Mouse (Mus musculus) neural tube, embryonic 12.5 days (tissue): ENCODE measurements at regions not wholly inside any gene's neighbourhood (a gene's known extent, or its start where the extent isn't known, plus 50 kb on each side); places are given as distances from the start of the nearest gene placed in this dataset.

ENCODE experiments used
- ATAC-seq: fragments of 200-750 bp; cut with Nextera tagmentation; 2 replicates; pipeline ENCODE4 v1.8.0; 2017; ENCODE audit warnings: low read depth, mild to moderate bottlenecking, moderate TSS enrichment, moderate library complexity; ENCODE audit not compliant: low FRiP score
- H3K27ac ChIP-seq: fragments of 300-500 bp; sonication (generic); 2 replicates; pipeline ENCODE4 v1.5.1; 2016
- H3K27me3 ChIP-seq: fragments of 300-500 bp; sonication (generic); replicated peaks from 2 replicates; pipeline ENCODE4 v1.6.1; 2016; ENCODE audit warnings: mild to moderate bottlenecking
- H3K36me3 ChIP-seq: fragments of 300-500 bp; sonication (generic); 2 replicates; pipeline ENCODE4 v1.6.1; 2016; ENCODE audit warnings: mild to moderate bottlenecking
- H3K4me1 ChIP-seq: fragments of 300-500 bp; sonication (generic); 2 replicates; pipeline ENCODE4 v1.6.1; 2016
- H3K4me2 ChIP-seq: fragments of 300-500 bp; sonication (generic); replicated peaks from 2 replicates; pipeline ENCODE4 v1.6.1; 2016; ENCODE audit warnings: mild to moderate bottlenecking
- H3K4me3 ChIP-seq: fragments of 300-500 bp; sonication (generic); 2 replicates; pipeline ENCODE4 v1.5.1; 2016
- H3K9ac ChIP-seq: fragments of 300-500 bp; sonication (generic); 2 replicates; pipeline ENCODE4 v1.6.1; 2016; ENCODE audit warnings: mild to moderate bottlenecking
- H3K9me3 ChIP-seq: fragments of 300-500 bp; sonication (generic); 2 replicates; pipeline ENCODE4 v1.6.1; 2016; ENCODE audit warnings: mild to moderate bottlenecking
- whole genome bisulfite sequencing: fragments of 180-500 bp; shearing (Covaris S2); methylation state at CpG from one replicate; pipeline ENCODE4 v1.1.7; 2016; 5-methylcytosine and 5-hydroxymethylcytosine counted together

DNA sequence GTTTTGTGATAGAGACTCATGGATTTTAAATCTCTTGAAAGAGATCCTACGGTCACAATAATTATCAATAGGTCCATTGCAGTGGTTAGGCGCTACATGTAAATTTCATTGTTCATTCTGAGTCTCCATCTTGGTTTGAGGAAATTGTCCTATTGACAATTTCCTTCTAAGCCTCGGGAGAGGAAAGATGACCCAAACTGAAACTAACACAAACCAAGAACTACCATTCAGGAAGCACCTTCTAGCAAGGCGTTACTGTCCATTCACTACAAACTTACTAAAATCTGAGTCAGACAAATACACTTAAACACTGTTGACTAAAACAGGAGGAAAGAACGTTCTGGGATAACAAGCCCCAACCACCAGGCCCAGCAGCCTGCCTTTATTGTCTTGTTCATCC, 140.1 kb upstream of the Olig3 start:
- Histone ChIP-seq H3K27ac (no peak overlapping the region), H3K36me3 (no peaks in the 10 kb centered on the region), H3K9ac (no peak overlapping the region), H3K4me2 (no peak overlapping the region), H3K27me3 (no peaks in the 10 kb centered on the region), H3K9me3 (no peaks in the 10 kb centered on the region), H3K4me1 (no peaks in the 10 kb centered on the region), H3K4me3 (no peak overlapping the region)
- 89% methylated on average over 5 of the region's 5 CpGs for WGBS
- no peak for ATAC-seq

DNA sequence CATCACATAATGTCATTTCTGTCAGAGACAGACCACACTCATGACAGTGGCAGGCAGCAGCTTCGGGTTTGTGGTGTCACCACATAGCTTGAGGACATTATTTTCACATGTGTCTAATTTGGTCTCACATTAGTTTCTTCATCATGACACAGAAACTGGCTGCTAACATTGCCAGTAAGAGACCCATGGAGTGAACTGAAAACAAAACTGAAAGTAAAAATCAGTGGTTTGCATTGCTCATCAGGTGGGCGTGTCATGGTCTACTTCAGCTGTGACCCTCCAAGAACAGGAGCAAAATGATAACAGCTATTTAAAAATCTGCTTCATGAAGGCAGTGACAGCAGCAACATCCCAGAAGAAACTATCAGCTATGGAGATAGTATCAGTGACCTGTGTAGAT, 146.6 kb upstream of the Olig3 start:
- no peak overlapping the region for H3K4me2 ChIP-seq
- ATAC-seq, result no peak
- H3K27me3 ChIP-seq, result no peaks in the 10 kb centered on the region
- no peaks in the 10 kb centered on the region for H3K9me3 ChIP-seq
- 88% methylated on average over 2 of the region's 2 CpGs for WGBS
- no peak overlapping the region for H3K9ac ChIP-seq
- no peak overlapping the region for H3K4me3 ChIP-seq
- H3K27ac ChIP-seq, result no peak overlapping the region
- H3K4me1 ChIP-seq, result no peaks in the 10 kb centered on the region
- no peaks in the 10 kb centered on the region for H3K36me3 ChIP-seq

DNA sequence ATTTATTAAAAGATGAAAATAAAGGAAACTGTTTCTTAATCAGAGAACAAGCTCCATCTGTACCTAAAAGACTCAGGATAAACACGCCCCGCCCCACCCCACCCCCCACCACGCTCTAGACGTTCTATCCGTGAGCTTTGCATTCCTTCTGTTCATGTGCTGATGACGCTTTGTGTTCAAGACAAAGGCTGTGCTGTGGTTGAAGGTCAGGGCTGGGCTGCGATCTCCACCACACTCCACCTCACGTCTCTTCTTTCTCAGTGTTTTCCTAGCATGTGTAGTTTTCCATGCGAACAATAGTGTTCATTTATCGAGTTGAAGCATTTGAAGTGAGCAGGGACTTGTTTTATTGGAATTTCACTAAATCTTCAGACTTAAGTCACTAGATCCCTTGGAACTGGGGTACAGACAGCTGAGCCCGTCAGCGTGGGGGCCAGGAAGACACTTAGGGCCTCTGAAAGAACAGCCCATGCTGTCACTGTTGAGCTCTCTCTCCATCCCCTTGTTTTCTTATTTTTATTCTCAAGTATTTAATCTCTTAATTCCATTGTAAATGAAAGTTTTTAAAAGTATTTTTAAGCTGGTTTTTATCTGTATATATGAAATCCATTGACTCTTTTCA, 148.1 kb upstream of the Olig3 start:
- no peak overlapping the region for H3K4me3 ChIP-seq
- ATAC-seq, result peak; percentile 68; the same call in 1 of the 2 replicates
- 4% methylated on average over 12 of the region's 12 CpGs for WGBS
- no peak overlapping the region for H3K27ac ChIP-seq
- H3K4me1 ChIP-seq, result no peaks in the 10 kb centered on the region
- no peak overlapping the region for H3K9ac ChIP-seq
- no peaks in the 10 kb centered on the region for H3K36me3 ChIP-seq
- no peaks in the 10 kb centered on the region for H3K27me3 ChIP-seq
- peak overlapping the region; percentile 40 for H3K4me2 ChIP-seq
- H3K9me3 ChIP-seq, result no peaks in the 10 kb centered on the region

DNA sequence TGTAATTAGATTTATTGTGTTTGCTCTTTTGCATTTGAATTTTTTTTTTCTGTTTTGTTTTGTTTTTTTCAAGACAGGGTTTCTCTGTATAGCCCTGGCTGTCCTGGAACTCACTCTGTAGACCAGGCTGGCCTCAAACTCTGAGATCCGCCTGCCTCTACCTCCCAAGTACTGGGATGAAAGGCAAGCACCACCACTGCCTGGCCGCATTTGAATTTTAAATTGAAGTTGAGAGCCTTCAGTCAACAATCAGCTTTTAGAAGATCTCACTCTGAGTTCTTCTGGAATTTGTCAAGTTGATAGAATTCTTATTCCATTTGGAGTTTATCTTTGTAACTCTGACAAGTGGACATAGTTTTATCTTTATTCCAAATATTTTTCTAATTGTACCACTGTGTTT, 148.8 kb upstream of the Olig3 start:
- WGBS, result 59% methylated on average over 2 of the region's 2 CpGs
- Histone ChIP-seq H3K27ac (no peak overlapping the region), H3K4me2 (no peak overlapping the region), H3K9ac (no peak overlapping the region), H3K9me3 (no peaks in the 10 kb centered on the region), H3K4me1 (no peaks in the 10 kb centered on the region), H3K36me3 (no peaks in the 10 kb centered on the region), H3K4me3 (no peak overlapping the region), H3K27me3 (no peaks in the 10 kb centered on the region)
- ATAC-seq, result no peak

DNA sequence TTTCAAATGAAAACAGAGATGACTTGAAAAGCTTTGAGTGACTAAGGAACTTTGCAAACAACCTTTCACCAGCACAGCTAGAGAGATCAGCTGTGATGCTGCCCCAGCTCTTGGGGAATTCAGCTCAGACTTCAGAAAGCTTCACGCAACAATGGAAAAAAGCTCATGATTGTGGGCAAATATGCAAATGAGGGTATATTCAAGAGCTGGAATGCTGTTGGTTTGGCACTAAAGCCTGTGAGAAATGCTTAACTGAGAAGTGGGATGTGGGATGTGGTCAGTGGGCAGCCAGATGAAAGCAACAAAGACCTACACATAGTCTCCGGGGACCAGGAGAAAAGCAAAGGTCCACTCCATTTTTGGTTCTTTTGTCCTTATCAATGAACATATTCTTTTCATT, 156.0 kb upstream of the Olig3 start:
- Histone ChIP-seq H3K9ac (no peak overlapping the region), H3K9me3 (no peaks in the 10 kb centered on the region), H3K4me3 (no peak overlapping the region), H3K4me1 (no peaks in the 10 kb centered on the region), H3K27me3 (no peaks in the 10 kb centered on the region), H3K27ac (no peak overlapping the region), H3K36me3 (no peaks in the 10 kb centered on the region), H3K4me2 (no peak overlapping the region)
- 87% methylated on average over 2 of the region's 2 CpGs for WGBS
- ATAC-seq, result no peak

DNA sequence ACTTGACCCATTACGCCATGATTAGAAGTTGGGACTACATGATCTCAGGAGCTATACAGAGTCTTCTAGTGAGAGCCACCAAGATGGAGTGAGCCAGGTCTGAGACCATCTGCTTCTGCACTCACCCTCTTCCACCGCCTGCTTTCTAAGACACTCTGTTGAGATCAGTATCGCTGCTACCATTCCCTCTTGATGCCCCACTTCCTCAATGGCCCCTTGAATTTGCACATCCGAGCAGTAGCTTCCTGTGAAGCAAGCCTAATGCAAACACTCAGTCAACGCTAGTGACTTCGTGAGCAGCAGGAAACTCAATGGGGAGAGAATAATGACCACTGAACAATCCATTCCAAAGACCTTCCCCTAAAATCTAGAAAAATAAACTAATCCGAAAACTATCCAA, 160.7 kb upstream of the Olig3 start:
- Histone ChIP-seq H3K27ac (no peak overlapping the region), H3K36me3 (no peaks in the 10 kb centered on the region), H3K4me2 (no peak overlapping the region), H3K9ac (no peak overlapping the region), H3K27me3 (no peaks in the 10 kb centered on the region), H3K4me1 (no peaks in the 10 kb centered on the region), H3K4me3 (no peak overlapping the region), H3K9me3 (no peaks in the 10 kb centered on the region)
- ATAC-seq, result no peak
- WGBS, result 72% methylated on average over 7 of the region's 7 CpGs

DNA sequence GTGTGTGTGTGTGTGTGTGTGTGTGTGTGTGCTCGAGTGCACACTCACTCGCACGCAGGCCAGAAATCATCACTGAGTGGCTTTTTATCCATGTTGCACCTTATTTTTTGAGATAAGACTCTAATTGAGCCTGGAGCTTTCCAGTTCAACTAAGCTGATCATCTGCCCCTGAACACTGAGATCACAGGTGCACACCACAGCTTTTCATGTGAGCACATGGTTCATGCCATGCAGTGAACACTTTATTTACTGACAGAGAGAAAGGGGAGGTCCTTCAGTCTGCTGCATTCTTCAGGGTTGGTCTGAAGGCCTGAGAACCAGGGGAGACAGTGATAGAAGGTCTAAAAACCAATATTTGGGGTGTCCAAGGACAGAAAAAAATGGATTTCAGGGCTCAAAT, 161.7 kb upstream of the Olig3 start:
- Histone ChIP-seq H3K9ac (no peak overlapping the region), H3K4me3 (no peak overlapping the region), H3K4me2 (no peak overlapping the region), H3K27me3 (no peaks in the 10 kb centered on the region), H3K27ac (no peak overlapping the region), H3K36me3 (no peaks in the 10 kb centered on the region), H3K4me1 (no peaks in the 10 kb centered on the region), H3K9me3 (no peaks in the 10 kb centered on the region)
- no peak for ATAC-seq
- WGBS, result 85% methylated on average over 3 of the region's 3 CpGs

DNA sequence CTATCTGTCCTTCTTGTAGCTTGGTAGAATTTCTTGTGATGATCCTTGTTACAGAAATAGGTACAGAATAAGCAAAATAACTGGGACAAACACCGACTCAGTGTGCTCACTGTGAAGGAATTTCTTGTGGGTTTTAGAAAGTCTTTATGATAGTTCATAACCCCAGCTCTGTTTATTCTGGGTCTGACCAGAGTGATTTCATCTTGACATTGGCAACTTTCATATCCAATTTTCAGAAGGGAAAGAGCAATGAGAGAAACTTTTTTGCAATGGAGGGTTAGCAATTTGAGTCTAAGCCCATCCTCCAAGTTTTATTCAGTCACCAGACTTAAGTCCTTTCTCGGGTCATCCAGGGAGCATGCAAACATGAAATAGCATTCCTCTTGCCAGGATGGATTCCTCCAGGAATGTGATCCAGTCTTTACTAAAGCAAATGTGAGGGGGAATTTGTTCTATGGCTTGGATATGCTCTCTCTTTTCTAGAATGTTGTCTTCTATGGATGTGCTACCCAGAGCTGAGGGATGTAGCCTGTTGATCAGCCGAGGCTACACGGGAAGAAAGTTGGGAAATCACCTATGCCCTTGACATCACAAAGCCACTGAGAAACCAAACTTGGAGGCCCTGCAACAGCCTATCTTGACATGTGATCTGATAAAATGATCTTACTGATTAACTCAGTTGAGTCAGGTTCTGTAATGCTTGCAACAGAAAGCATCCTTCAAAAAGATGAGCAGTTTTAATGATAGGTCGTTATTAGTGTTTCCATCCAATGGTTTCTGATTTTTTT, 163.2 kb upstream of the Olig3 start:
- no peak overlapping the region for H3K9ac ChIP-seq
- no peak overlapping the region for H3K4me3 ChIP-seq
- H3K4me2 ChIP-seq, result no peak overlapping the region
- 87% methylated on average over 5 of the region's 5 CpGs for WGBS
- no peak for ATAC-seq
- H3K4me1 ChIP-seq, result no peaks in the 10 kb centered on the region
- H3K9me3 ChIP-seq, result no peaks in the 10 kb centered on the region
- no peak overlapping the region for H3K27ac ChIP-seq
- no peaks in the 10 kb centered on the region for H3K36me3 ChIP-seq
- H3K27me3 ChIP-seq, result no peaks in the 10 kb centered on the region

DNA sequence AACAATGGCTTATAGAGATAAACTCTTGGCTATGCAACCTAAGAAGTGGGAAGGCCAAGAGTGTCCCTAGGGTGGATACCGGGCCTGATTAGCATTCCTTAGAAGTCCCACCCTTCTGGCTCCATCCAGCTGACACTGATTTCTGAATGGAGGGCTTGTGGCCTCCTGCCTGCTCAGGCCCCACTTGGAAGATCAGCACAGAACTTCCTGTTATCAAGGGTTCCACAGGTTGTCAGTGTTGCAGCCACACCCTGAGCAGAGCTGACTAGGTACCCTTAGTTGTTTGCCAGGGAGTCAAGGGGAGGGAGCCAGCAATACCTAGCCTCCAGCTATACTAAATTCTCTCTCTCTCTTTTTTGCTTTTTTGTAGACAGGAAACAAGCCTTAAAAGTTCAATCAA, 164.1 kb upstream of the Olig3 start:
- Histone ChIP-seq H3K27me3 (no peaks in the 10 kb centered on the region), H3K27ac (no peak overlapping the region), H3K9me3 (no peaks in the 10 kb centered on the region), H3K9ac (no peak overlapping the region), H3K36me3 (no peaks in the 10 kb centered on the region), H3K4me1 (no peaks in the 10 kb centered on the region), H3K4me3 (no peak overlapping the region), H3K4me2 (no peak overlapping the region)
- 22% methylated on average over 1 of the region's 1 CpGs for WGBS
- no peak for ATAC-seq

DNA sequence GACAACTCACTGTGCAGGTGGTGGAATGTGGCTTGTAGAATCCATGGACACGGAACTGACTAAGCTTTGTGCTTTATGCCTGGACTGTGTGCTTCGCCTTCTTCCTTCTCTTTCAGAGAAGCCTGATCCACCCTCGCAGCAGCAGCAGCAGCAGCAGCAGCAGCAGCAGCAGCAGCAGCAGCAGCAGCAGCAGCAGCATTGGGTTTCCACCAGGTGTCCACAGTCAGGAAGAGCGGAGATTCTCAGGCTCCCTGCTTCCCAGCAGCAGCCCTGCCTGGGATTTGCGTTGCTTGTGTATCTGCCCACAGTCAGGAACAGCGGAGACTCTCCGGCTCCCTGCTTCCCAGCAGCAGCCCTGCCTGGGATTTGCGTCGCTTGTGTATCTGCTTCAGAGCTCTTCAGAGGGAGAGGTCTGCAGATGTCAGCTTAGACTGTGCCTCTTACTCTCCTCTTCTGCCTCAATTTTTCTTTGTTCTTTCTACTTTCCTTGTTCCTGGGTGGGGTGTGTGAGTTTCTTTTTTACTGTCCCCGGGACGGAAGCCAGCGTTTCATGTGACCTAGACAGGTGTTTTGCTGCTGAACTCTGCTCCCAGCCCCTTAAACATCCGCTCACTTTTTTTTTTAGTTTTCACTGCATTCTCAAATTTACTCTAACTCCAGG, 168.1 kb upstream of the Olig3 start:
- no peak overlapping the region for H3K4me3 ChIP-seq
- H3K36me3 ChIP-seq, result no peaks in the 10 kb centered on the region
- H3K9ac ChIP-seq, result peak overlapping the region; percentile 45
- H3K9me3 ChIP-seq, result no peaks in the 10 kb centered on the region
- no peak overlapping the region for H3K27ac ChIP-seq
- H3K4me1 ChIP-seq, result no peaks in the 10 kb centered on the region
- no peak for ATAC-seq
- H3K4me2 ChIP-seq, result peak overlapping the region; percentile 48
- WGBS, result 22% methylated on average over 13 of the region's 13 CpGs
- no peaks in the 10 kb centered on the region for H3K27me3 ChIP-seq

DNA sequence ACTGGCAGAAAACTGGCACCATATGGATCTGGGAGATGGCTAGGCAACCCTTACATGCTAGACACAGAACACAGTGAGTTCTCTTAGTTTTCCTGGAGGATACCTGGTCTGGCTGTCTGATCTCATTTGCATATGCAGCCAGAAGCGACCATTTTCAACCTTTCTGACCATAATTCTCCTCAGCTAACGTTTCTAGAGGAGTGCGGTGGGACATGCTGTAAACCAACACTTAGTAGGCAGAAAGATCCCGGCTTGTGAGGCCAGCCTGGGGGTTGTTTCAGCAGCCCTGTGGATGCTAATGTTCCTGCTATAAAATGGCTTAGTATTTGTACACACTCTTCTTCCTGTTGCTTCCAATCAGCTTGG, 168.6 kb upstream of the Olig3 start:
- H3K27ac ChIP-seq, result no peak overlapping the region
- ATAC-seq, result no peak
- no peak overlapping the region for H3K9ac ChIP-seq
- H3K27me3 ChIP-seq, result no peaks in the 10 kb centered on the region
- H3K36me3 ChIP-seq, result no peaks in the 10 kb centered on the region
- 37% methylated on average over 4 of the region's 4 CpGs for WGBS
- peak overlapping the region; percentile 48 for H3K4me2 ChIP-seq
- H3K9me3 ChIP-seq, result no peaks in the 10 kb centered on the region
- H3K4me1 ChIP-seq, result no peaks in the 10 kb centered on the region
- no peak overlapping the region for H3K4me3 ChIP-seq

DNA sequence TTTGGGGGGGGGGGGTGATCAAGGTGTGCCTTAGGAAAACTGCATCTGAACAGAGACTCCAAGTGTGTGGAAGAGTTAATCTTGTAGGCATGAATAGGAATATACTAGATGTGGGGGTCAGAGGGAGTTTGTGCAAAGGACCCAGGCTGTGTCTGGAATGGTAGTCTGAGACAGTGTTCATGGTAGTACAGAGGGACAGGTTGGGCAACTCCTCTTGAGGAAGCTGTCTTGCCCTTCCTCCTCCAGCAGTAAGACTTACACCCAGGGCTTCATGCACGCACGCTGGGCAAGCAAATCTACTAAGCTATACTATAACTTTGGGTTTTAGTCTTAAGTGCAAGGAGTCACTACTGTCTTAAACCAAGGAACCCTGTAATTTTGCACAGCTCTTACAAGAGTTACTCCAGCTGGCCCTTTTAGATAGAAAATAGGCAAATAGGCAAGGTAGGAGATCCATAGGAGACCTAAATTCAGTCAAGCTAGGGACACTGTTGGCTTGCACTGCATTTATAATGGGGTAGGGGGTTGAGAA, 169.2 kb upstream of the Olig3 start:
- 94% methylated on average over 2 of the region's 2 CpGs for WGBS
- ATAC-seq, result no peak
- H3K27me3 ChIP-seq, result no peaks in the 10 kb centered on the region
- H3K4me2 ChIP-seq, result no peak overlapping the region
- H3K9me3 ChIP-seq, result no peaks in the 10 kb centered on the region
- no peak overlapping the region for H3K4me3 ChIP-seq
- H3K4me1 ChIP-seq, result no peaks in the 10 kb centered on the region
- no peak overlapping the region for H3K27ac ChIP-seq
- no peaks in the 10 kb centered on the region for H3K36me3 ChIP-seq
- H3K9ac ChIP-seq, result no peak overlapping the region
